Mouse (Mus musculus): ENCODE data around the gene Gm17728. TPM values are rescaled to one million over a fixed set of nuclear protein-coding genes. Genes with fewer than 3 reads are reported as not detected.

Gm17728 gene
- polyA plus RNA-seq, 1 experiment from 2014 or later, result not detected

GRCm38 (mm10) chr17:9460904-9461303, 39.0 kb downstream of the Gm17728 start:
- Histone ChIP-seq H3K4me1 (ENCODE audit: control insufficient read depth, insufficient read depth, low read length) (no peaks in the 10 kb centered on the region), H3K9ac (ENCODE audit: low read length) (no peak overlapping the region), H3K9me3 (replicated peaks; ENCODE audit: control insufficient read depth, low read length) (peaks cover 4% of the 10 kb centered on the region; the same call in 1 of the 2 replicates), H3K36me3 (ENCODE audit: control insufficient read depth, insufficient read depth) (no peaks in the 10 kb centered on the region), H3K27me3 (ENCODE audit: control insufficient read depth, insufficient read depth, low read length) (no peaks in the 10 kb centered on the region), H3K27ac (ENCODE audit: low read length) (no peak overlapping the region), H3K4me3 (ENCODE audit: low read length) (no peak overlapping the region), H3K4me2 (ENCODE audit: low read depth, low read length) (no peak overlapping the region)
- WGBS, result 56% methylated on average over 2 of the region's 2 CpGs
- ATAC-seq (replicated peaks; ENCODE audit: extremely low read depth, insufficient read depth, low FRiP score), result no peak

Other genes with a start within 250 kb of the Gm17728 start
- not detected in 2 replicates for gene Pabpc6, start 247.7 kb downstream of the Gm17728 start, polyA plus RNA-seq (2015; fragmentation: Nextera tagmentation; extraction: Ambion mirVana)

Measured in heart, embryonic 16.5 days (tissue).